Mouse (Mus musculus) c-Kit-negative CD71-positive TER-119-positive erythroid progenitor cells, embryonic 14.5 days (primary cell): ENCODE data around the gene Trim56.
A peak's percentile ranks its signal among the peaks of the same experiment; 100 is the strongest.
"Not testable (repeated sequence)": the region's sequence is repeated elsewhere in the genome, so short reads cannot be mapped to it uniquely, and the experiment has no call there.

Experiments
- DNase-seq: peaks from one replicate; pipeline ENCODE4 v3.0.0-alpha.2; 2013; ENCODE audit warnings: low read depth, low spot score

Trim56 gene

DNA sequence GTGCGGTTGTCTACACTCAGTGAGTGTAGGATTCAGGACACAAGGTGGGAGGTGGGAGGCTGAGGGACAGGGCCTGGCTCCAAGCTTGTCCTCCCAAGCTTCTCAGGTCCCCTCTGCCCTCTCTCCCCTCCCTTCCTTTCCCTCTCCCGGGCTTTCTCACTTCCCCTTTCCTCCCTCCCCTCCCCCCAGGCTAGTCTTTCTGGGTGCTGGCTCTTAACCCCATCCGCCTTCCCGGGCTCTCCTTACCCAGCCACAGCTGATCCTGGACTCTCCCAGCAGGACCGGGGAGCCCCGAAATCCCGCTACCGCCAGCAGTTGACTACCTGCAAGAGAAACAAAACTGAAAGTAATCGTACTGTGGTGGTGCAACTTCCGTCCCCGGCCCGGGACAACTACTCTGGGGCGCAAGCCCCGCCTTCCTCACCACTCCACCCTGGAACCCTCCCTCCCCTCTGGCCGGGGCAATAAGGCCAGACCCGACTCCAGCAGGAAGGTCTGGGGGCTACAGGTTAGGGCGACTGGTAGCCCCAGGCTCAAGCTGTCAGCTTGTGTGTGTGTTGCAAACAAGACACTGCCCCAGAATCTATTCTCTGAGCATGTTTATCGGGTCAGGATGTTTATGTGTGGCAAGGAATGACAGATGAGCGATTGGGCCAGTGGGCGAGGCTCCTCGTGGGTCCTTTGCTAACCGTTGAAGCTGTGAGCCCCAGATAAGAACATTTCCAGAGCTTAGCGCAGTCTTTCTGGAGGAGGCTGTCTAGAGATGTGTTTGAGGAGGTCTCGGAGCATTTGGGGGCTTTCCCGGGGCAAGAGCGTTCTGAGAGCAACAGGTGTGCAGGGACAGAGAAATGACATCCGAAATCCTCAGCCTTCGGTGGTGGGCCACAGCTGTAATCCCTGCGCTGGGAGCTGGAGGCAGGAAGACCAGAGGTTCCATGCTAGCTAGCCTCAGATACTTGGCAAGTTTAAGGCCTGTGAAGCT is at the start of gene Trim56:
Gene Trim56, minus strand, starts transcription at position 344 of the 982 bp plus-strand sequence.
- peak; percentile 81 for DNase-seq

DNA sequence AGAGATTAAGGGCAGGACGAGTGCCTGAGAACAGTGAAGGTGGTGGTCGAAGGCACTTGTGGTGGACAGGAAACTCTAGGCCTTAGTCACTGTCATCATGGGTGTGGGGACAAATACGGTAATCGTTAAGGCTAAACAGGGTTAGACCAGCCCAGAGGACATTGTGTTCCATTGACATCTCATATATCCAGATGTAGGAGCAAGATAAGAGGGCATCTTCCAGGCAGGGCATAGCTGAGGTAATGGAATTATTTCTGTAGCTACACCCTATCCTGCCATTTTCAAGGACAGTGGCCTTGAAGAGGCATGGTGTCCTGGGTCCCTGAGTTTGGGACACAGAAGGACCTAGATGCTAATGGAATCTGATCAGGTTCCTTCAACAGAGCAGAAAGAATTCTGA is 45.8 kb upstream of the Trim56 start:
- no peak for DNase-seq

DNA sequence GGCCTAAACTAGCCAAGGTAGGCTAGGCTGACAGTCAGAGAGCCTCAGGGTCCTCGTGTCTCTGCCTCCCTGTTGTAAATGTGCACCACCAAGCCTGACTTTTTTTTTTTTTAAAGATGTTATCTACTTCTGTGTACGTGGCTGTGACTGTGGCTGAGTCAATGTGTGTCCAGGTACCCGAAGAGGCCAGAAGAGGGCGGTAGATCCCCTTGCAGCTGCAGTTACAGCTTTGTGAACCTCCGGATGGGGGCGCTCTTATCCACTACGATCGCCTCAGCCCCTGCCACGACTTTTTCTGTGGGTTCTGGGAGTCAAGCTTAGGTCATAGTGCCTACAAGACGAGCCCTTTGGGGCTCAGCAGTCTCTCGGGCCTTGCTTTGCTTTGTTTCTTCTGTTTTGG is 43.5 kb upstream of the Trim56 start:
- DNase-seq: peak; percentile 19

DNA sequence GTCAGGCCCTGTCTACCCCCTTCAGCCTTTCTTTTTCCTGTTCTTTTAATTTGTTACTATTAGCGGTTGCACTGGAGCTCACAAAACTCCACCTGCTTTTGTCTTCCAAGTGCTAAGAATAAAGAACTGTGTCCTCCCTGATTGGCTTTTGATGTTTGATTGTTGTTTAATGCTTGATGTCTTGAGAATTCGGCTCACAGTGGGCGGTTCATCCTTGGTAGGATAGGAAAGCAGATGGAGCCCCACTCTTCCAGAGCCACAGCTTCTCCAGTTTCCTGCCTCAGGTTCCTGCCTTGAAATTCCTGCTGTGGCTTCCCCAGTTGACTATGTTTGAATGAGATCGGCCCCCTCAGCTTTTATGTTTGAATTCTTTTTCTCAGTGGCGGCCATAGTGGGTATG is 37.3 kb upstream of the Trim56 start:
- DNase-seq: no peak

DNA sequence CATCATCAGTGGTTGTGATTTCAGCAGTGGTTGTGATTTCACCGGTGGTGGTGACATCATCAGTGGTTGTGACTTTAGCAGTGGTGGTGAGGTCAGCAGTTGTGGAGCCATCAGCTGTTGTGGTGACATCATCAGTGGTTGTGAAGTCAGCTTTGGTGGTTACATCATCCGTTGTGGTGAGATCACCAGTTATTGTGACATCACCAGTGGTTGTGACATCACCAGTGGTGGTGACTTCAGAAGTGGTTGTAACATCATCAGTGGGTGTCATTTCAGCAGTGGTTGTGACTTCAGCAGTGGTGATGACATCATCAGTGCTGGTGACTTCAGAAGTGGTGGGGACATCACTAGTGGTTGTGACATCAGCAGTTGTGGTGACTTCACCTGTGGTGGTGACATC is 36.6 kb upstream of the Trim56 start:
- DNase-seq: no peak

DNA sequence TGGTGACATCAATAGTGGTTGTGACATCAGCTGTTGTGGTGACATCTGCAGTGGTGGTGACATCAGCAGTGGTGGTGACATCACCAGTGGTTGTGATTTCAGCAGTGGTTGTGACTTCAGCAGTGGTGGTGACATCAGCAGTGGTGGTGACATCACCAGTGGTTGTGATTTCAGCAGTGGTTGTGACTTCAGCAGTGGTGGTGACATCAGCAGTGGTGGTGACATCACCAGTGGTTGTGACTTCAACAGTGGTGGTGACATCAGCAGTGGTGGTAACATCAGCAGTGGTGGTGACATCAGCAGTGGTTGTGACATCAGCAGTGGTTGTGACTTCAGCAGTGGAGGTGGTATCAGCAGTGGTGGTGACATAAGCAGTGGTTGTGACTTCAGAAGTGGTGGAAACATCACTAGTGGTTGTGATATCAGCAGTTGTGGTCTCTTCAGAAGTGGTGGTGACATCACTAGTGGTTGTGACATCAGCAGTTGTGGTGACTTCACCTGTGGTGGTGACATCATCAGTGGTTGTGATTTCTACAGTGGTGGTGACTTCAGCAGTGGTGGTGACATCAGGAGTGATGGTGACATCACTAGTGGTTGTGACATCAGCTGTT is 33.4 kb upstream of the Trim56 start, which contains the start of gene Muc3:
Gene Muc3, minus strand, starts transcription at position 51 of the 611 bp plus-strand sequence.
- not testable (repeated sequence) for DNase-seq

DNA sequence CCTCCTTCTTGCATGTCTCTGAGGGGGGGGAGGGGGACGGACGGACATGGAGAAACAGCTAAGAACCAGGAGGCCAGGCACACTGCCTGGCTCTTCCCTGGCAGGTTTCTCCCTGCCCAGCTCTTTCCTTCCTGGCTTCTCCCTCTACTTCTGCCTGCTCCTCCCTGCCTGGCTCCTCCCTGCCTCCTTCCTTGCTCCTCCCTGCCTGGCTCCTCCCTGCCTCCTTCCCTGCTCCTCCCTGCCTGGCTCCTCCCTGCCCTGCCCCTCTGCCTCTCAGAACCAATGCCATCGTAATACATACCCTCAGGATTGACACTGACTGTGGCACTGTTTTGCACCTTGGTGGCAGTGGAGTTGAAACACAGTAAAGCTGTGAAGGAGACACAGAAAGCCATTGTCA is 24.8 kb upstream of the Trim56 start:
- DNase-seq: no peak

DNA sequence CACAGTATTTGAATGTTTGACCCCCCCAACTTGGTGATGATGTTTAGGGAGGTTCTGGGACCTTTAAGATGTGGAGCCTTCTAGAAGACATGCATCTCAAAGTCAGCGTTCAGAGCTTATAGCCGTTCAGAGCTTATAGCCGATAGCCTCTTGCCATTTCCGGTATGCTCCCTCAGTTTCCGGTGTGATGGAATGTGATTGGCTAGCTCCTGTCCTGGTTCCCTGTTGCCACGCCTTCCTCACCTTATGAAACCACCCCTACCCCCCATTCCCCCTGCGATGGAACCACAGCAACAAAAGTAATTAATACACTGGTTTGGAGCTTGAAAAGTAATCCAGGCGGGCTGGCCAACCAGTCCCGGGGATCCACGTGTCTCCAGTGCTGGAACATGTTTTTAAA is 23.0 kb upstream of the Trim56 start:
- DNase-seq: no peak

DNA sequence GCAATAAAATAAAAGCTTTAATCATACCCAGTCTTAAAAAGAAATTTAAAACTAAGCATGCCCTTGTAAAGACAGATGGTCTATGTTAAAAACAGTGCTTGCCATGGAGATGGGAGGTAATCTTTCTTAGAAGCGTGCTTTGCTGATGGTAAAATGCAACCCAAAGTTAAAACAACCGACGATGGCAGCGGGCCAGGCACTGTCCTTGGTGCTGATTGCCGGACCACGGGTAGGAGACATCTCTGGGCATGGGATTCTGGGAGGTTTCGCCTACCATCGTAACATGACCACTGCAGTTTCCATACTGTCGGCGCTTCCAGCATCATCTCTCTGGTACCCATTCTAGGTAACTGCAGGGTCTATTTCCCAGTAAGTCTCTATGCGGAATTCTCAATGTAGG is 18.9 kb upstream of the Trim56 start:
- no peak for DNase-seq

DNA sequence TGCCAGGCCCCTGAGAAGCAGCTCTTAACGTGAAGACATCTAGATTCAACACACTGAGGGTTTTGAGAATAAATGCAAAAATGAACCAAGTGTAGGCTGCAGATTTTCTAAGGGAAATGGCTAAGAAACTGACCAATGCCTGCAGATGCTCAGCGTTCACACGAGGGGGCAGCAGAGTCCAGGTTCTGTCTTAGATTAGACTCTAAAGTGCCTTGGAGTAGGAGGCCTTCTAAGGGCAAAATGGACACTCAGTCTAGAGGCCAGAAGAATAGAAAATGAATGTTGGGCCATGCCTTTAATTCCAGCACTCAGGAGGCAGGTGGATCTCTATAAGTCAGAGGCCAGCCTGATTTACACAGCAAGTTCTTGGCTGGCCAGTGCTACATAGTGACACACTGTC is 15.5 kb upstream of the Trim56 start:
- no peak for DNase-seq

DNA sequence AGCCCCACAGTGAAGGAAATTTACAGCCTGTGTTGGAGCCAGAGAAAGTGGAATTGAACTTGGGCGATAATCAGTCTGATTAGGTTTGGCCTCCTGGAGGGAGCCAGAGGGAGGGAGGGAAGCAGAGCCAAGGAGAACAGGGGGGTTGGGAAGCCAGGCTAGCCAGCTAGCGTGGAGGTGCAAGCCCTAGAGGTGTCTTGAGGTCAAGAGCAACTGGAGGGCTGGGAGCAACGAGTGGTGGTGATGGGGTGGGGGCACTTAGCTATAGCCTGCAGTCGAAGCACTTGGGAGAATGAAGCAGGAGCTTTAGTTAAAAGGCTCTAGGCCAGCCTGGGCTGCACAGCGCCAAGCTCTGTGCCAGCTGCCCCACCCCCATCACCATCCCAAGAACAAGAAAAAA is 13.3 kb upstream of the Trim56 start:
- DNase-seq: no peak

DNA sequence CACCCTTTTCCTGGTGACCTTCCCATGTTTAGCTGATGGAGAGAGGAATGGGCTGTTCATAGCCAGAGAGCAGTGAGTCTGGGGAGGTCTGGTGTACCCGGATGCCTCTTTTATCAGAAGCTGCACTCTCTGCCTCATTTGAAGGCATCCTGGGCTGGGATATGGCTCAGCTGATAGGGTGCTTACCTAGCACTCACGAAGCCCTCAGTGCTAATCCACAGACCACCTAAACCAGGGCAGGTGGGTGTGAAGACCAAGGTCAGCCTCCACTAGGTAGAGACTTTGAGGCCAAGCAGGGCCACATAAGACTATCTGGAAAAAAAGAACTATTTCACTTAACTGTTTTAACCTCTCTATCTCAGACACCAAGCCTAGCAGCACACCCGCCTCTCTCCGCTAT is 7.5 kb upstream of the Trim56 start:
- DNase-seq: no peak

DNA sequence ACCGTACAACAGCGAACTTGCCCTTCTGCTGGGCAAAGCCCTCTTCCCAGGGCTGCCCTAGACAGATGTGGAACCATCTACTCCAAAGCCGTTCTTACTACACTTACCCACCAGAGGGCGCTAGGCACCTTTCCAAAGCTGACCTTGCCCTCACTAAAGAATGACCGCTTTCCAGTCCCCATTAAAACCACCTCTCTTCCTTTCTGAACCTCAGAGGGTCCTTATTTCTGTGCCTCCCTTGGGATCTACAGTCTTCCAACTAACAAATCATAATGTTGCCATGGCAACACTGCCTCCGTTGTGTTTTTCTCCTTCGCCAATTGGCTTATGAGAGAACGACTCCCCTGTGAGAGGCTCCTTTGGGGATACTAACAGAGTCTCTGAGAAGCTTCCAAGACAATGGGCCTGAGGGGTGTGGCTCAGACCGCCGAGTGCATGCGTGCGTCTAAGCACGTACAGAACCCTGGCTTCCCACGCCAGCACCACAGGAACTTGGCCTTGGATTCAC is 6.7 kb upstream of the Trim56 start:
- peak; percentile 70 for DNase-seq

DNA sequence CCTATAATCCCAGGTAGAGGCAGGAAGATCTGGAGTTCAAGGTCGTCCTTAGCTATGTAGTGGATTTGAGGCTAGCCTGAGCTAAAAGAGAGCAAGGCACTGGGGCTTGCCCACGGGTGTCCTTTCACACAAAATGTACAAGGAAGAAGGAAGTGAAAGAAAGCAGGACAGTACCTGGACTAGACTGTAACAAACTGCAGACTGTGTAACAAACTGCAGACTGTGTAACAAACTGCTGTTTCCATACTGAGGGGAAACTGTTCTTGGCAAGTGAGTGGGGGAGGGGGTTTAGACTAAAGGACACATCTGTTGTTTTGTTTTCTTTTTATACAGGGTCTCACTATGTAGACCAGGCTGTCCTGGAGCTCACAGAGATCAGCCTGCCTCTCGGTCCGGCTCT is 5.3 kb upstream of the Trim56 start:
- DNase-seq: no peak

DNA sequence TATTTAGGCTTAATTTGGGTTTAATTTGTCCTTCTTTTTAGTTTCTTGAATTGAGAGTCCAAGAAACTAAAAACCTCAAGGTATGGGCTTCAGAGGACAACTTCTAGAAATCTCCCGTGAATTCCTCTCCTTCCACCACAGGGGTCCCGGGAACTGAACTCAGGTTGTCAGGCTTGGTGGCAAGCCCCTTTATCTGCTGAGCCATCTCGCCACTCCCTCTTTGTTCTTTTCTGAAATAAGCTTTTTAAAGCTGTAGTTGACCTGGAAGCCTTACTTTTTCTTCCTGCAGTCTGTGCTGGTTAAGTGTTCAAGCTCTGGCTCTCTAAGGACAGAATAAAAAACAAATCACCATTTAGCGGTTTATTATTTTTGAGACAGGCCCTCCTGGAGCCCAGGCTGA is 2.9 kb upstream of the Trim56 start:
- no peak for DNase-seq

DNA sequence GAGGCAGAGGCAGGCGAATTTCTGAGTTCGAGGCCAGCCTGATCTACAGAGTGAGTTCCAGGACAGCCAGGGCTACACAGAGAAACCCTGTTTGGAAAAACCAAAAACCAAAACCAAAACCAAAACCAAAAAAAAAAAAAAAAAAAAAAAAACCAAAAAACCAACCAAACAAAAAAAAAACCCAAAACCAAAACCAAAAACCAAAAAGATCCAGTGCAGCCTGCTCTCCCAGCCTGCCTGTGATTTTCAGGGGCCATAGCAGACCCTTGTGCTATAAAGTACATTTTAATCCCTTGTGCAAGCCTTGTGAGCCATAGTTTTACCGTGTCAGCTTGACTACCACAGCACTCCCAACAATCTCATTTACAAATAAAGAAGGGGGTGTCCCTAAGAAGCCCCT is 2.0 kb upstream of the Trim56 start:
- DNase-seq: not testable (repeated sequence)

DNA sequence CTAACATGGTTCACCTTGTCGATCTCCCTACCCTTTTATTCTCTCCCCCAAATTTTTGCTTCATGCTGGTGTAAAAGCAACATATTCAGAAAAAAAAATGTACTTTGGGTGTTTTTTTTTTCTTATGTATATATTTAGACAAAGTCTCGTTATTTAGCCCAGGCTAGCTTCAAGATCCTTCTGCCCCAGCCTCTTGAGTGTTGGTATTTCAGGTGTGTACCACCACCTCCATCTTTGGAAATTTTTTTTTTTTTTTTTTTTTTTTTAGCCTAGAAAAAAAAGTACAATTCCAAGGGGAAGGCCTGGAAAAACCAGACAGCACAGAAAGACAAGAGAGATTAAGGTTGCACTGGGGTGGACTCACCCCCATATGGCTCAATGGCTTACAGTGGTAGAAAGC is 978 bp upstream of the Trim56 start:
- no peak for DNase-seq

DNA sequence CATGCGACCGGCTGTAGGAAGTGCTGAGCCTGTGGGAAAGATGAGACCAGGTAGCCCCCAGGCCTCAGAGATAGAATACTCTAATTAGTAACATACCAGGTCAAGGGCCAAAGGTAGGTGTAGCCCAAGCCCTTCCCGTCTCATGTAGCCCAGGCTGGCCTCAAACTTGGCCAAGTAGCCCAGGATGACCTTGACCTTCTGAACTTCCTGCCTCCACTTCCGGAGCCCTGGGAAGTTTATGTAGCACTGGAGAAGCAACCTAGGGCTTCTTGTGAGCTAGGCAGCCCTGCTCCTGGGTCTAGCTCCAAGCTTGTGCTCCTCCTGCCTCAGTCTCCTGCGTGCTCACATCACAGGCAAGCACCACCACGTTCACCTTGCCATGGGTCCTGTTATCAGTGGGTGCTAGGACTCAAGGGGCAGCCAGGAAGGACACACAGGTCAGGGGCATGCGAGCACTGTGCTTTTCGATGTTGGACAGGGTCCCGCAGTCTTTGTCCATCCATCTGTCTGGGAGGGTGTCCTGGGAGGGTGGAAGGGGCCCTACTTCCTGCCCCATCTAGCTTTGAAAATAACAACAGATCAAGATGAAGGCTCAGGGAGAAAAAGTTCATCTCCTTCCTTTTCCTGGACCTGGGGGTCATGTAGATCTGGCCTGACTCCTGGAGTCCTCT is 983 bp downstream of the Trim56 start:
- no peak for DNase-seq

DNA sequence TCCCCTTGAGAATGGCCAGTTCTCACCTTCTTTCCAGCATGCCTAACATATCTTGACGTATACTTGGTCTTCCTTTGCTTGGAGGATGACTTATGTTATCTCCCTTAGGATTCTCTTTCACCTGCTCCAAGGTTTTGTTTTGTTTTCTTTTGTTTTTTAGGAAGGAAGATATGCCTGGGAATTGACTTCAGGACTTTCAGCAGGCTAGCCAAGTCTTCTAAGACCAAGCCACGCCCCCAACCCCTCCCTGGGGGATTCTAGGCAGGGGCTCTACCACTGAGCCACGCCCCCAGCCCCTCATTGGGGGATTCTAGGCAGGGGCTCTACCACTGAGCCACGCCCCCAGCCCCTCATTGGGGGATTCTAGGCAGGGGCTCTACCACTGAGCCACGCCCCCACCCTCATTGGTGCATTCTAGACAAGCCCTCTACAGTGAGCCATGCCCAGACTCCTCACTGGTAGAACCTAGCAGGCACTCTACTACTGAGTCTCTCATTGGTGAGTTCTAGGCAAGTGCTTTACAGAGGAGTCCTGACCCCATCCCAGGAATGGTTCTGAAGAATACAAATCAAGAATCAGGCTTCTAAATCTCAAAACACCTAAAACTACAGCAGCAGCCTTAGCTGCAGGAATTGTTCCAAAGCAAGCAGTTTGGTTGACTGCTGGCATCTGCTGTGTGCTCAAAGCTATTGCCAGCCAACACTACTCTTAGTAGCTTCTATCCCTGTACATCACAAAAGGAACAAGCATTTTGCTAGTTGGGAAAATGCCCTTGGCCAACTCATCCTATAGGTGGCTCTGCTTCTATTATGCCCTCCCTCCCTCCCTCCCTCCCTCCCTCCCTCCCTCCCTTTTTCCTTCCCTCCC is 4.2 kb downstream of the Trim56 start:
- no peak for DNase-seq

DNA sequence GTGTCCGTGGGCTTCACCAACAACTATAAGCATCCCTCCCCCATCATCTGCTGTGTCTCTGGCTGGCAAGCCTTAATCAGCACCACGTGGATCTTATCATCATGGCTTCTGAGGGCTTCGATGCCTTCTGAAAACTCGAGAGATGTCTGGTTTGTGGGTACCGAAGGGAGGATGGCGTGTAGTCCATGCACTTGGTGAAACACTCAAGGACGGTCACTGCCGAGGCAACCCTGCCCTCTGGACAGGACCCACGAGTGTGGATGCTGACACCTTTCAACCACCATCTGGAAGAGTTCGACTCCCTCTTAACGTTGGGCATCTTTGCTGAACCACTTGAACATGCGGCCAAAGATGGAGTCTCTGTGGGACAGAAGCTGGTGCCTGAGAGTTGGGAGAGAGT is 5.1 kb downstream of the Trim56 start:
- no peak for DNase-seq

DNA sequence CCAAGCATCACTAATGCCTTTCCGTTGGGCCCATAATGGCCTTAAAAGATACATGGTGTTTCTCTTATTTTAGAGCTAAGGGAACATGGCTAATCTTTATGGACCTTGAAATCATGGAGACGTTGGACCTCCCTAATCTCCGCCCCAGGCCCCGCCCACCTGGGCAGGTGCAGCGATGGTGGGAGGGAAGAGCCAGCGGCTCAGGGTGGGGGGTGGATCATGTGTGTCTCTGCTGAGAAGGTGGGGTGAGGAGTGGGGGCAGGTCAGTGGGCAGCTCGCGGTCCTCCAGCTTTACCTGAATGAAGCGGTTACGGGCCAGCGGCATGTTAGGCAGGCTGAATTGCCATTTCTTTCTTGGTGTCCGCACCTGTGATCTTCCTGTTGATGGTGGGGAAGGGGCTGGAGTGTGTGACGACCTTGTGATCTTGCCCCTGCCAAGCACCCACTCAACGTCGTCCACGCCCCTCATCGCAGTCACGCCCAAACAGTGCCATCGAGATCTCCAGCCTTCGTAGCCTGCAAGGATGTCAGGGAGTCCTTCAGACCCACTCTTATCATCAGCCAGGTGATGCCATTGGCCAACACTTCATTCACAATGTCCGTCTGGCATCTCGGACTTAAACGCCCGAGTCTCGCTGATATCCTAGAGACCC is 5.9 kb downstream of the Trim56 start:
- no peak for DNase-seq
